Mouse (Mus musculus): ENCODE measurements around the gene Map6. TPM values are rescaled to one million over a fixed set of nuclear protein-coding genes. Genes with fewer than 3 reads are reported as not detected.

The Map6 gene
- total RNA-seq, 2 experiments from 2014 or later = not detected

DNA sequence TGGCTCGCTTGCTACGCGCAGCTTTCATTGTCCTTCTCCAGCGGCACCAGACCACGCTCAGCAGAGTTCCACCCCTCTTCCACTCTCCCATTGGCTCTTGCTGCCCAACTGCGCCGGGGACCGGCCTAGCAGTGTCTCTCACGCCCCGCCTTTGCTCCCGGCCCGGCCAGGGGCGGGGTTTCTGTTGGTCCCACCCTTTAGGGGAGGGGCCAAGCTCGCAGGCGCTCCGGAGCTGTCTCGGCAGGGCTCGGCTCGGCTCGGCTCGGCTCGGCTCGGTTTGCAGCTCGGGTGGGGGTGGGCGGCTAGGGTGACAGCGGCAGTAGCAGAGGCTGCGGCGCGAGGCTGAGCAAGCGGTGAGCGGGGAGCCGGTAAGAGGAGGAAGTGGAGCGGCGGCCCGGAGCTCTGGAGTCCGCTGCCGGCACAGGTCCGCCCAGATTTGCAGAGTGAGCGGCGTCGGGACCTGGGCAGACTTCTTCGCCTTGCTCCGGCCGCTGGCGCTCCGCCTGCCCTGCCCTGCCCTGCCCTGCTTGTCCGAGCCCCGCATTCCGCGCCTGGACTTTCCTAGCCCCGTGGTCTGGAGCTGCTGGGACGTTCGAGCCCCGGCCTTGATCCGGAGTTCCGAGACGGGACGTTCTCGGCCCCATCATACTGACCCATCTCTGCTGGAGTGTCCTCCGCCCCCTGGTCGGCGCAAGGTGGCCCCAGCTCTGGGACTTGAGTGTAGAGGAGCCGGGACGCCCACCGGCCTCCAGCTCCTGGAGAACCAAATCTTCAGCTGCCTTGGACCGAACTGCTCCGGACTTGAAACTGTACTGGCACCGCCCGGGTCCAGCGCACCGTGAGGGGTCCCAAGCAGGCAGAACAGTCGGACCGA lies 114.2 kb downstream of the Map6 start, which contains the start of gene Gdpd5:
Gene Gdpd5, plus strand, starts transcription at position 201 of the 874 bp plus-strand sequence.
- peak; percentile 94 for ATAC-seq (replicated peaks; ENCODE audit: low FRiP score, low TSS enrichment, poor library complexity, severe bottlenecking)

DNA sequence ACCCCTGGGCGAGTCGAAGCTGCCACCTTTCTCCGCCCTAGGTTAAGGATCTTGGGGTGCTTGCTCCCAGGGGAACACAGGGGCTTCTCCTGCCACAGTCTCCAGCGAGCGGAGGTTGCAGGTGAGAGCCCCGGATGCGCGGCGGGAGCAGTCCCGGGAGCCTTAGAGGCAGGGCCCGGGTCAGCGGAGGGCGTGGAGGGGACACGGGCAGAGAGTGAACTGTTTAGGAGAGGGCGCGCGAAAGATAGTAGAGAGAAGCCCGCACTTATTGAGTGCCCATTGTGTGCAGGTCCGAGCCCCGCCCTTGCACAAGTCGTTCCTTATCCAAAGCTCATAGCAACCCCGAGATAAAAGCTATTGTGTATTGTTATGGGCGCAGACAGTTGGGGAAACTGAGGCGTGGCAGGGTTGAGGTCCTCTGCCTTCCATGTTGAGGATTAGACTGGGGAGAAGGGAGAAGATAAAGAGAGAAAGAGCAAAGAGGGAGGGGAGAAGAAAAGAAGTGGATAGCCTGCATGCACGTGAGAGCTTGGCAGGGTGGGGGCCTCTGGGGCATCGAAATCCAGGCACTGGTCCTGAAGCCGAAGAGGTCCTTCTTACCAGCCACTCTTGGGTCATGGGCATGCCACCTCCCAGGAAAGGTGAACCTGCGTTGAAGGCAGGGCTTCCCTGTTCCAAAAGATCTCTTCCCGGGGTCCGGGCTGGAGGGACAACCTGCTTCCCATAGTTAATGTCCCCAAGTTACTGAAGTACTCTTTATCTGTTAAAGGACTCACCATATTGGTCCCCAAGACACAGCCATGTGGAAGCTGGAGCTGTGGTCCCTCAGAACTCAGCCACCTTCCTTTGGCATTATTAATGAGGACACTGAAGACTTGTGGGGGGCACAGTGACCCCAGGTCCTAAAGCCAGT lies 115.1 kb downstream of the Map6 start:
- ATAC-seq (replicated peaks; ENCODE audit: low FRiP score, low TSS enrichment, poor library complexity, severe bottlenecking) = no peak

DNA sequence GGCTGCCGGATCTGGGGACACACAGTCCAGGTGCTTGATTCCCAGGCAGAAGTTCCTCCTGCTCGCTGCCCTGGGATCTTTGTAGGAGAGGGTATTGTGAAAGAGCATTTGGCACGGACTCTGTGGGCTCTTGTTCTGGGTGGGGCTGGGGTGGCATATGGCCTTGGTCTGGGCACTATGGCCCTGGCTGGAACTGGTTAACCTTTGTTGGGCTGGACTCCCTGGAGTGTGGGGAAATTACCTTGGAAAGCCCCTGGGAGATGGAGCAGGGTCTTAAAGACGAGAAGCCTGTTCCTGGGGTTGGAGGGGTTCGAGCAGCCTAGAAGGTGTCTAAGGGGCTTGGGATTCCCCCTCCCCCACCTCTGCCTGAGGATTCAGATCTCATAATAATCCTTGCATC lies 116.0 kb downstream of the Map6 start:
- no peak for ATAC-seq (replicated peaks; ENCODE audit: low FRiP score, low TSS enrichment, poor library complexity, severe bottlenecking)

DNA sequence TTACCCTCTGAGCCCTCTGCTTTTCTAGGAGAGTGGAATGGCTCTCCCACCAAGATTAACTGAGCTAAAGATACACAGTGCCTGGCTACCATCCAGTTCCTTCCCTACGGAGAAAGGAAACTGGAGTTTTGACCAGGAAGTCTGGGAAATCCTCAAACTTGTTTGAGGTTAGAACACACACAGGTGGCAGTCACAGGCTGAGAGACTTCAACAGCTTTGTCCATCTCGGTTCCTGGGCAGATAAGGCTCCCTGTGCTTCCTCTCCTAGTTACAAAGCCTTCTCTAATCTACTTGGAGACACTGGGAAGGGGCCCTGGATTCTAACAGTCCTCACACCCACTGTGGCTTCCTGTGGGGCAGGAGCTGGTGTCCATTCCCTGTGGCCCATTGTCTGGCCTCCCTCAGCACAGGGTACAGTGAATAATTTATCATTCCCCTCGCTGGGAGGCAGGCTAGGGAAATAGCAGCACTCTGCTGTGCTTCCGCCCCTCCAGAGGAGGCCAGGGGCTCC lies 116.9 kb downstream of the Map6 start:
- no peak for ATAC-seq (replicated peaks; ENCODE audit: low FRiP score, low TSS enrichment, poor library complexity, severe bottlenecking)

DNA sequence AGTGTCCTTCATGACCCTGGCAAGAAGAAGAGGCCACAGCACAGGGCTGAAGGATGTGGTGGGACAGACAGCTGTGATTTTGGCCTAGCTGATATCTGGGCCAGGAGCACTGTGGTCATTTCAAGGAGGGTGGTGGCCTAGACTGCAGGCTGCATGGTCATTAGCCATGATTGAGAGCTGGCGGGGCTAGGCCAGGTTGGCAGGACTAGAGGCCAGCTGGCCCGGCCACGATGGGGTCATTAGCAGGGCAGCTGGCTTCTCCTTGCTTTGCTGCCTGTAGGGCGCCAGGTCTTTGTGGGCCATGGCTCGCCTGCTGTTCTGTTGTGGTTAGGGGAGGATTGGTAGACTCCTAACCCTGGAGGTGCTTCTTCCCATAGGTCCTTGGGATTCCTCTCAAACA lies 118.8 kb downstream of the Map6 start:
- no peak for ATAC-seq (replicated peaks; ENCODE audit: low FRiP score, low TSS enrichment, poor library complexity, severe bottlenecking)

Other genes starting within 250 kb of the Map6 start
- gene Uvrag, start 126.3 kb upstream of the Map6 start, total RNA-seq (2014; fragmentation: Nextera tagmentation) = 15.0 and 18.2 TPM in 2 replicates
- gene Uvrag, start 126.3 kb upstream of the Map6 start, total RNA-seq (2017) = 14.4 and 16.2 TPM in 2 replicates
- gene Dgat2, start 84.7 kb upstream of the Map6 start, total RNA-seq (2014; fragmentation: Nextera tagmentation) = not detected in 2 replicates
- 0.57 TPM in 1 of 2 replicates, not detected in the other for gene Dgat2, start 84.7 kb upstream of the Map6 start, total RNA-seq (2017)
- 0.27 TPM in 1 of 2 replicates, not detected in the other for gene Mogat2, start 28.8 kb upstream of the Map6 start, total RNA-seq (2014; fragmentation: Nextera tagmentation)
- not detected in 2 replicates for gene Mogat2, start 28.8 kb upstream of the Map6 start, total RNA-seq (2017)
- gene Serpinh1, start 85.8 kb downstream of the Map6 start, total RNA-seq (2014; fragmentation: Nextera tagmentation) = not detected in 2 replicates
- gene Serpinh1, start 85.8 kb downstream of the Map6 start, total RNA-seq (2017) = not detected in 2 replicates
- 0.30 TPM in 1 of 2 replicates, not detected in the other for gene Gdpd5, start 114.0 kb downstream of the Map6 start, total RNA-seq (2014; fragmentation: Nextera tagmentation)
- 0.14 TPM in 1 of 2 replicates, not detected in the other for gene Gdpd5, start 114.0 kb downstream of the Map6 start, total RNA-seq (2017)
- 2.1 TPM in 1 of 2 replicates, not detected in the other for gene Klhl35, start 198.6 kb downstream of the Map6 start, total RNA-seq (2014; fragmentation: Nextera tagmentation)
- gene Klhl35, start 198.6 kb downstream of the Map6 start, total RNA-seq (2017) = 0.65 TPM in 1 of 2 replicates, not detected in the other
- gene Rps3, start 216.3 kb downstream of the Map6 start, total RNA-seq (2014; fragmentation: Nextera tagmentation) = 1,003 and 1,349 TPM in 2 replicates
- 1,982 and 2,496 TPM in 2 replicates for gene Rps3, start 216.3 kb downstream of the Map6 start, total RNA-seq (2017)